Mouse (Mus musculus): ENCODE measurements around the gene Agr2. TPM values are rescaled to one million over a fixed set of nuclear protein-coding genes. Genes with fewer than 3 reads are reported as not detected.

The Agr2 gene
- polyA plus RNA-seq, 1 experiment from 2014 or later: not detected

DNA sequence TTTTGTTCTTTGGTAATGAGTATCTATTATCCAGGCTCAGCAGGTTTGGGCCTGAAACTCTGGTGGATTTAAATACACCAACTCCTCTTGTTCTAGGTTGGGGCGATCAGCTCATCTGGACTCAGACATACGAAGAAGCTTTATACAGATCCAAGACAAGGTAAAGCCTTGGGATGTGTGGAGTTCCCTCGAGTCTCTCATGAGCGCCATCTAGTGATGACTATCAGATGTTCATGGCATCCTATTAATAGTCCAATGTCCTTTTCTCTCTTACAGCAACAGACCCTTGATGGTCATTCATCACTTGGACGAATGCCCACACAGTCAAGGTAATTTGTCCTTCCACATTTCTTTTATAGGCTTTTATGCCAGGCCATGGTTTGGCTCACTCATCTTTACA is 3.1 kb downstream of the Agr2 start:
- H3K36me3 ChIP-seq: no peaks in the 10 kb centered on the region
- peaks cover 23% of the 10 kb centered on the region for H3K4me1 ChIP-seq (replicated peaks)
- H3K9ac ChIP-seq: no peak overlapping the region
- no peak overlapping the region for H3K27ac ChIP-seq
- 27% methylated on average over 5 of the region's 5 CpGs for WGBS
- no peak overlapping the region for H3K4me3 ChIP-seq
- no peak for ATAC-seq (ENCODE audit: low FRiP score)
- H3K9me3 ChIP-seq: no peaks in the 10 kb centered on the region
- H3K27me3 ChIP-seq: no peaks in the 10 kb centered on the region
- no peak overlapping the region for H3K4me2 ChIP-seq

DNA sequence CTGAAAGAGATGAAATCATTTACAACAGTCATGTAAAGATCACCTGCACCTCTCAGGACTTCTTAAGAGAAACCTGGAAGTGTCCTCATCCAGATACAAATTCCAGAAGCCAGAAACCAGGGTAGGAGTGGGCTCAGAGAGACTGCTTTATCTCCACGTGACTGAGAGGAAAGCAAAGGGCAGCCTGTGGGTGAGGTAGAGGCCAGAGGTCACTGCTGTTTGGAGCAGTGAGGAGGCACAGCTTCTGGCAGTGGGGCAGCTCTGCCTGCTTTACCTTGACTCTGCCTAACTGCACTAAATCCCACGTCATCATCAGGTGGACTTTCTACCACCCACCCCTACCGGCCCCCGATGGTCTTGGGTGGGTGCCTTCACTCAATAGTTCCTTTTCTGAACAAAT is 12.0 kb downstream of the Agr2 start:
- no peak overlapping the region for H3K4me2 ChIP-seq
- WGBS: 71% methylated on average over 4 of the region's 4 CpGs
- H3K27ac ChIP-seq: no peak overlapping the region
- H3K9ac ChIP-seq: no peak overlapping the region
- peaks cover 12% of the 10 kb centered on the region; the same call in 1 of the 2 replicates for H3K4me1 ChIP-seq (replicated peaks)
- H3K9me3 ChIP-seq: no peaks in the 10 kb centered on the region
- H3K4me3 ChIP-seq: no peak overlapping the region
- no peaks in the 10 kb centered on the region for H3K27me3 ChIP-seq
- no peak for ATAC-seq (ENCODE audit: low FRiP score)
- H3K36me3 ChIP-seq: no peaks in the 10 kb centered on the region

DNA sequence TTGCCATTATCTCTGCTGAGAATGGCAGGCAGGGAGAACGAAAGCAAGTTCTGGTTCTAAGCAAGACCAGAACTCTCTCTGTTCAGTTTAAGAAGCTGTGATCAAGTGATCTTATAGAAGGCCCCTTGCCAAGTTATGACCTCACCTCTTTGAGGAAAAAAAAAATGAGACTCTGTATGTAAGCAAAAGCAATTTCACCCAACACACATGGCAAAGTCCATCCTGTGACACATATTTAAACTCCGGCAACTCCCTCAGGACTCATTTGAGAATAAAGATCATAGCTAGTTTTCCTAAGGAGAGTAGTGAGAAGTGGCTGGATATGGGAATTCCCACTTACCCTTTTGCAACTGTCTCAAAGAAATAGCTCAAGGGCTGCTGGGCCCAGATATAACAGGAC is 14.9 kb downstream of the Agr2 start:
- Histone ChIP-seq H3K4me2 (no peak overlapping the region), H3K27ac (no peak overlapping the region), H3K4me1 (replicated peaks) (no peaks in the 10 kb centered on the region), H3K36me3 (no peaks in the 10 kb centered on the region), H3K4me3 (no peak overlapping the region), H3K9me3 (no peaks in the 10 kb centered on the region), H3K9ac (no peak overlapping the region), H3K27me3 (no peaks in the 10 kb centered on the region)
- WGBS: 92% methylated on average over 2 of the region's 2 CpGs
- ATAC-seq (ENCODE audit: low FRiP score): no peak

DNA sequence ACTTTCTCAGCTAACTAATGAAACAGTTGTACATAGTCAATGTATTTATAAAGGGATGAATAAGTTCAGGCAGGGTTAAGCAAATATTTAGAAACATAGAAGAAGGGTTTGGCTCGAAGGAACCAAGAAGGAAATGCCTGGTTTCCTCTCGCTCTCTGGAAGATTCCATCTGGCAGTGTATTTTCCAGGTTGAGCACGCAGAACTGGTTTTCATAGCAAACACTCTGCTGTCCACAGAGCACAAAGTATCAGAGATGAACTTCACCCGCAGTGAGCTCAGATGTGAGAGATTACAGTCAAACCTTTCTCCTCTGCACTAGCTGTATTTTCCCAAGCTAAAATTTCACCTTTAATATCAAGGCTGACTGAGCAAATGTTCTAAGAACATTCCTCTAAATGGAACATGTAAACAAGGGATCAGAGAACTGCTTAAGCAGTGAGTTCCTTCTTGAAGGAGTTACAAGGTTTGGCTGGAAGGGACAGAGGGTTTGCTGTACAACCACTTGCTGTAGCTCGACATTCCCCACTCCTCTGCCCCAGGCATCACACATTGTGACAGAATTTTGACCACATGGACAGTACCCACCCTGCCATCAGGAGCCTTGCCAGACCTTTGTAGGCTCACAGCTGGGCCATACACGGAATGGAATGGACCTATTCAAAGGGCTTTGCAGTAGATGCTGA is 15.8 kb downstream of the Agr2 start:
- peaks cover under 1% of the 10 kb centered on the region; the same call in 1 of the 2 replicates for H3K36me3 ChIP-seq
- H3K4me2 ChIP-seq: no peak overlapping the region
- no peaks in the 10 kb centered on the region for H3K27me3 ChIP-seq
- no peak overlapping the region for H3K4me3 ChIP-seq
- WGBS: 74% methylated on average over 6 of the region's 6 CpGs
- no peaks in the 10 kb centered on the region for H3K9me3 ChIP-seq
- no peak overlapping the region for H3K9ac ChIP-seq
- no peaks in the 10 kb centered on the region for H3K4me1 ChIP-seq (replicated peaks)
- H3K27ac ChIP-seq: no peak overlapping the region
- ATAC-seq (ENCODE audit: low FRiP score): no peak

DNA sequence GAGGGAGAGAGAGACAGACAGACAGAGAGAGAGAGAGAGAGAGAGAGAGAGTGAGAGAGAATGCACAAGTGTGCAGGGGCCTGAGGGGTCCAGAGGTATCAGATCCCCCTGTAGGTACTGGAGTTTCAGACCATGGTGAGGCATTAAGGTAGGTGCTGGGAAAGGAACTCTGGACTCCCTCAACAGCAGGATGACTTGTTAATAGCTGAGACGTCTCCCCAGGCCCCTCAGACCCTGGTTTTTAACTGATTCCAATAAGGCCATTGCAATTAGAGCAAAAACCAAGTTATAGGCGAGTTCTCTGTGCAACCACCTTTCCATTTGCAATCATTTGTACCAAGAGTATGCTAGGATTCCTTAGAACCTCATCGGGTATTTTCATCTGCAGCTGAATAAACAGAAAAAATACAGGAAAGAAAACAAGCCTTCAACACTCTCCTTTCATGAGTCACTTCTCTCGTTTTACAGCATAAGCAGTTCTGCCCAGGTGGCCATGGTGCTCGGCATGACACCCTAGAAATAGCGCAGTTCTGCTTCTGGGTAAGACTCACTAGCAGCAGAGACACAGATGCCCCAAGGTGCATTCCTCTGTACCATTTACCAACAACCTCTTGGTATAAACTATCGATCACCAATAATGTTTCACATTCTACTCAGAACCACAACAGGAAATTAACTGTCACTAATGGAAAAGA is 20.7 kb downstream of the Agr2 start:
- 82% methylated on average over 7 of the region's 7 CpGs for WGBS
- no peak for ATAC-seq (ENCODE audit: low FRiP score)
- no peaks in the 10 kb centered on the region for H3K27me3 ChIP-seq
- no peaks in the 10 kb centered on the region for H3K9me3 ChIP-seq
- H3K4me3 ChIP-seq: no peak overlapping the region
- H3K9ac ChIP-seq: no peak overlapping the region
- peaks cover 38% of the 10 kb centered on the region for H3K36me3 ChIP-seq
- no peak overlapping the region for H3K4me2 ChIP-seq
- H3K27ac ChIP-seq: no peak overlapping the region
- no peaks in the 10 kb centered on the region for H3K4me1 ChIP-seq (replicated peaks)

DNA sequence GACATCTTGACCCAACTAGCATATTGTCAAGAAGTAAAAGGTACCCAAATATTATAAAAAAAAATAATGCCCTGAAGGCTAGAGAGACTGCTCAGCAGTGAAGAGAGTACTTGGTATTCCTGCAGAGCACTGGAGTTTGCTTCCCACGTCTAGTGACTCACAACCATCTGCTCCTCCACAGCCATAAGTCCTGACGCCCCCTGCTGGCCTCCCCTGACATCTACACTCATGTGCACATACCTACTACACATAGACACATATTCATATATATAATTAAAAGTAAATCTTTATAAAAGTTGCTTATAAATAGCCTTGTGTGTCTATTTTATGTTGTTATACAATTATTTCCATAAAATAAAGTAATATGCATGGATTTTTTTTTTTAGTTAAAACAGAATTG is 25.1 kb downstream of the Agr2 start:
- H3K27ac ChIP-seq: no peak overlapping the region
- no peaks in the 10 kb centered on the region for H3K9me3 ChIP-seq
- no peak overlapping the region for H3K9ac ChIP-seq
- H3K4me3 ChIP-seq: no peak overlapping the region
- H3K4me2 ChIP-seq: no peak overlapping the region
- 88% methylated on average over 2 of the region's 2 CpGs for WGBS
- H3K4me1 ChIP-seq (replicated peaks): no peaks in the 10 kb centered on the region
- H3K36me3 ChIP-seq: peaks cover 68% of the 10 kb centered on the region
- ATAC-seq (ENCODE audit: low FRiP score): no peak
- no peaks in the 10 kb centered on the region for H3K27me3 ChIP-seq

DNA sequence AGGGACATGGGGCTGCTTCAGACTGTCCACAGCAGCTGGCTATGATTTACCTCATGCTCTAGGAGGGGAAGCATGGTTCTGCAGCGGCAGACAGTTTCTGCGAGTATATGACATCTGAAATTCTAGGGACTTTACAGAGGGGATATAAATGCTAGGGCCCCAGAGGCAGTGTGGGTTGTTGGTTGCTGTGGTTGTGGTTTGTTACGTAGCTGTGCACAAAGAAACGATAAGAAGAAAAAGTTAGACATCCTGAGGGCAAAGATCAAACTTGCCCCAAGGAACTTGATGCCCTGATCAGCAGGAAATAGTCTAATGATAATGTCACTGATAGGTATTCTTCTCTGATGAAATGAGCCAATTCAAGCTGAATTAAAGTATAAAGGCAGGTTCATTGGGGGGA is 26.9 kb downstream of the Agr2 start:
- 66% methylated on average over 4 of the region's 4 CpGs for WGBS

DNA sequence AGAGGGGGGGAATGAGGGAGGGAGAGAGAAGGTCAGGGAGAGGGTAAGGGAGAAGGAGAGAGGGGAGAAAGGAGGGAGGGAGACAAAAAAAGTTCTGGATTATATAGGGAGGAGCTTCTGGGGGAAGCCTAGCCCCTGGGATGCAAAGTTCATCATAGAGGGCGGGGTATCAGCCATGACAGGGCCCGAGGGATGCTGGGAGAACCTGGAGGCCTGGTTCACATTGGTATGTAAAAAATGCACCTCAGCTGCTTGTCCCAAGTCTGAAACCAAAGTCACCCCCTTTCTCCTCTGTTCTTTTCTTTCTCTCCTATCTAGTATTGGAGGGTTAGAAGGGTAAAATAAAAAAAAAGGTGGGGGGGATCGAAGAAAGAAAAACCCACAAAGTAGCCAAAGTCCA is 27.4 kb downstream of the Agr2 start:
- no peak for ATAC-seq (ENCODE audit: low FRiP score)
- WGBS: 86% methylated on average over 3 of the region's 3 CpGs
- H3K9me3 ChIP-seq: no peaks in the 10 kb centered on the region
- H3K27me3 ChIP-seq: no peaks in the 10 kb centered on the region
- no peak overlapping the region for H3K27ac ChIP-seq
- H3K4me2 ChIP-seq: no peak overlapping the region
- no peak overlapping the region for H3K4me3 ChIP-seq
- H3K36me3 ChIP-seq: peaks cover 56% of the 10 kb centered on the region
- no peak overlapping the region for H3K9ac ChIP-seq
- peaks cover 8% of the 10 kb centered on the region; the same call in 1 of the 2 replicates for H3K4me1 ChIP-seq (replicated peaks)

More for the DNA sequence above, 26.9 kb downstream of the Agr2 start:
- Histone ChIP-seq H3K9me3 (no peaks in the 10 kb centered on the region), H3K27ac (no peak overlapping the region), H3K4me2 (no peak overlapping the region), H3K4me1 (replicated peaks) (peaks cover 7% of the 10 kb centered on the region; the same call in 1 of the 2 replicates), H3K36me3 (peaks cover 59% of the 10 kb centered on the region), H3K4me3 (no peak overlapping the region), H3K27me3 (no peaks in the 10 kb centered on the region), H3K9ac (no peak overlapping the region)
- ATAC-seq (ENCODE audit: low FRiP score): no peak

DNA sequence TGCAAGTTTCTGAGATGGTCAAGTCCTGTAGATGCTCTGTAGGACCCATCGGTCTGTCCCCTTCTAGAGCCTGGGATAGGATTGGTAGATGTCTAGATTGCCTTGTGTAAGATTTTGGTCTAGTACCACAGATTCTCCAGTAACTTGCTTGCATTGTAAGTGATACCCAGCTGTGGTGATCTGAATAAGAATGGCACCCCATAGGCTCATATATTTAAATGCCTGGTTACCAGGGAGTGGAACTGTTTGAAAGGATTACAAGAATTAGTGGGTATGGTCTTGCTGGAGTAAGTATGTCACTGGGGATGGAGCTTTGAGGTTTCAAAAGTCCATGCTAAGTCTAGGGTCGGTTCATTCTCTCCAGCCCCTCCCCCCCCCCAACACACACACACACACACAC is 28.0 kb downstream of the Agr2 start:
- WGBS: 83% methylated on average over 2 of the region's 2 CpGs
- no peak overlapping the region for H3K9ac ChIP-seq
- H3K9me3 ChIP-seq: no peaks in the 10 kb centered on the region
- H3K27ac ChIP-seq: no peak overlapping the region
- H3K36me3 ChIP-seq: peaks cover 49% of the 10 kb centered on the region
- no peak overlapping the region for H3K4me2 ChIP-seq
- no peak for ATAC-seq (ENCODE audit: low FRiP score)
- H3K4me3 ChIP-seq: no peak overlapping the region
- peaks cover 10% of the 10 kb centered on the region; the same call in 1 of the 2 replicates for H3K4me1 ChIP-seq (replicated peaks)
- no peaks in the 10 kb centered on the region for H3K27me3 ChIP-seq

DNA sequence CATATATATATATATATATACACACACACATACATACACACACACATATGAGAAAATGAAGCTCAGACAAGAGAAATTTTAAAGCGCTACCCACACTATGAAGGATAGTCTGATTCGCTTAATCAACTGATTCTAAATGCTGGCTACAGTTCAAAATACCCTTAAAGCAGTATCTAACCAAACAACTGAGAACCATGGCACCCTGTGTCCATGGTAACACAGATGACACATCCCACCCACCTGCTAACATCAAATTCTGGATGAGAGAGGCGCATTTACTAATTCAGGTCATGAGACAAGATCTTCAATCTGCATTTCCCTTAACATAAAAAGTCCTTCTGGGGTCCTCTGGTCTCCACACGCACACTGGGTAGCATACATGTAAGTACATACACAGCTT is 33.4 kb downstream of the Agr2 start:
- H3K9ac ChIP-seq: no peak overlapping the region
- no peaks in the 10 kb centered on the region for H3K9me3 ChIP-seq
- no peaks in the 10 kb centered on the region for H3K27me3 ChIP-seq
- 90% methylated on average over 4 of the region's 4 CpGs for WGBS
- H3K4me2 ChIP-seq: no peak overlapping the region
- peaks cover 22% of the 10 kb centered on the region for H3K4me1 ChIP-seq (replicated peaks)
- ATAC-seq (ENCODE audit: low FRiP score): no peak
- H3K27ac ChIP-seq: no peak overlapping the region
- no peak overlapping the region for H3K4me3 ChIP-seq
- H3K36me3 ChIP-seq: peaks cover 7% of the 10 kb centered on the region

DNA sequence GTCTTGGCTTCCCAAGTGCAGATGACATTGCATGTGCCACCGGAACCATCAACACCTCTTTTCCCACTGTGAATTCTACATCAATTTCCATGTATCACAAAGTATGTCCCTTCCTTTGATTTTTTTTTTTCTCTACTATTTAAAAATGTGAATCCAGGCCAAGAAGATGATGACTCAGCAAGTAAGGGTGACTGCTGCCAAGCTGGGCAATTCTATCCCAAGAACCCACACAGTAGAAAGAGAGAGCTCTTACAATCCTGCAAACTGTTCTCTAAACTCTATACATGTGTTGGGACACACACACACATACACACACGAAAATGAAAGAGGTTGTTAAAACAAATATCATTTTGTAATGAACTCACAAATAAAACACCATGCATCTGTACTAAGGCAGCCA is 34.5 kb downstream of the Agr2 start:
- WGBS: 94% methylated on average over 2 of the region's 2 CpGs
- H3K9me3 ChIP-seq: no peaks in the 10 kb centered on the region

DNA sequence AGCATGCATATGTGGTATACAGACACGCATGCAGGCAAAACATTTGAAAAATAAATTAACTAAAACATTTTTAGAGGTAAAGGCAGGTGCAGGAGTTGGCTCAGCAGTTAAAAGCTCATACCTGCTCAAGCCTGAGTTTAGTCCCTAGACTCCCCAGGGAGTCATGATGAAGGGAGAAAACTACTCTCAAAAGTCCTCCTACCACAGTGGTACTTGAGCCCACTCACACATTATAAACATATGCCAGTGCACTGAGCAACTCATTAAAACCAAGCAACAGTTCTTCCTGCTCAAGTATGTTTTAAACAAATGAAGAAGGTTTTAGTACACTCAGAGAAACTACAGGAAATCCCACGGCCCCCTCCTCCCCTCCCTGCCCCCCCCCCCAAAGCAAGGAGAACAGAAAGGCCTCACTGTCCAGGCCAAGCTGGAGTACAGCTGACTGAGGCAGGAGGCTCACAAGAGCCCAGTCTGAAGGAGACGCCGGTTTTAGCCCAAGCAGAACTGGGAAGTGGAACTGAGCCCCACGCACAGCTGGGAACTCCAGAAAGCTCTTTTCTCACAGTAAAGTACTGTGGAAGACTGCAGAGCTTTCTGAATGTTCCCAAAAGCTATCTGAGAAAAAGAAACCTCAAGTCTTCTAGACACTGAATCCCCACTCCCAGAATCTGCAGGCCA is 36.4 kb downstream of the Agr2 start:
- 79% methylated on average over 5 of the region's 5 CpGs for WGBS
- Histone ChIP-seq H3K4me3 (no peak overlapping the region), H3K27ac (no peak overlapping the region), H3K4me1 (replicated peaks) (peaks cover 19% of the 10 kb centered on the region), H3K9me3 (no peaks in the 10 kb centered on the region), H3K4me2 (no peak overlapping the region), H3K27me3 (no peaks in the 10 kb centered on the region), H3K9ac (no peak overlapping the region), H3K36me3 (peaks cover 5% of the 10 kb centered on the region)
- ATAC-seq (ENCODE audit: low FRiP score): no peak

More for the DNA sequence above, 34.5 kb downstream of the Agr2 start:
- peaks cover 23% of the 10 kb centered on the region for H3K4me1 ChIP-seq (replicated peaks)
- no peak overlapping the region for H3K4me2 ChIP-seq
- H3K9ac ChIP-seq: no peak overlapping the region
- no peaks in the 10 kb centered on the region for H3K36me3 ChIP-seq
- H3K27me3 ChIP-seq: no peaks in the 10 kb centered on the region
- H3K4me3 ChIP-seq: no peak overlapping the region
- H3K27ac ChIP-seq: no peak overlapping the region
- no peak for ATAC-seq (ENCODE audit: low FRiP score)
